Mouse (Mus musculus) G1E (cell line): Measurements from ENCODE around the gene Sec22a.

Experiments used
- CTCF ChIP-seq: IDR thresholded peaks from 2 replicates; pipeline ENCODE4 v1.5.1; 2012; ENCODE audit warnings: low read depth, low read length, inconsistent platforms, mixed read lengths
- GATA1 ChIP-seq: IDR thresholded peaks from 2 replicates; pipeline ENCODE4 v1.6.1; 2012; ENCODE audit warnings: borderline replicate concordance, low read length, inconsistent platforms, mixed read lengths
- POLR2AphosphoS5 ChIP-seq: IDR thresholded peaks from 2 replicates; pipeline ENCODE4 v1.6.1; 2012; ENCODE audit warnings: low read depth, low read length, inconsistent platforms; ENCODE audit not compliant: insufficient replicate concordance

GRCm38 (mm10) chr16:35316856-35317264, 46.9 kb downstream of the Sec22a start:
- TF ChIP-seq CTCF (no peak), POLR2AphosphoS5 (no peak), GATA1 (no peak)
